Mouse (Mus musculus) intestine, embryonic 16.5 days (tissue): ENCODE measurements around the gene Rnf149. TPM values are rescaled to one million over a fixed set of nuclear protein-coding genes. Genes with fewer than 3 reads are reported as not detected.

Experiments
- ATAC-seq: fragments of 200-750 bp; cut with Nextera tagmentation; 2 replicates; pipeline ENCODE4 v1.8.0; 2017; ENCODE audit warnings: moderate TSS enrichment, moderate library complexity
- H3K27ac ChIP-seq: fragments of 300-500 bp; sonication (generic); 2 replicates; pipeline ENCODE4 v1.5.1; 2014; ENCODE audit warnings: mild to moderate bottlenecking, low read length
- H3K27me3 ChIP-seq: fragments of 300-500 bp; sonication (generic); replicated peaks from 2 replicates; pipeline ENCODE4 v1.6.1; 2014; ENCODE audit warnings: low read length, control low read depth, mixed read lengths; ENCODE audit not compliant: control insufficient read depth, insufficient read depth
- H3K36me3 ChIP-seq: fragments of 300-500 bp; sonication (generic); 2 replicates; pipeline ENCODE4 v1.6.1; 2014; ENCODE audit warnings: low read length, control low read depth; ENCODE audit not compliant: control insufficient read depth, insufficient read depth
- H3K4me1 ChIP-seq: fragments of 300-500 bp; sonication (generic); 2 replicates; pipeline ENCODE4 v1.6.1; 2014; ENCODE audit warnings: low read length, control low read depth, mixed read lengths; ENCODE audit not compliant: control insufficient read depth, insufficient read depth
- H3K4me2 ChIP-seq: fragments of 300-500 bp; sonication (generic); 2 replicates; pipeline ENCODE4 v1.6.1; 2014; ENCODE audit warnings: low read depth, low read length, control low read depth
- H3K4me3 ChIP-seq: fragments of 300-500 bp; sonication (generic); 2 replicates; pipeline ENCODE4 v1.5.1; 2014; ENCODE audit warnings: mild to moderate bottlenecking, low read length
- H3K9ac ChIP-seq: fragments of 300-500 bp; sonication (generic); 2 replicates; pipeline ENCODE4 v1.6.1; 2014; ENCODE audit warnings: low read depth, low read length
- H3K9me3 ChIP-seq: fragments of 300-500 bp; sonication (generic); 2 replicates; pipeline ENCODE4 v1.6.1; 2016; ENCODE audit warnings: low read length, control low read depth; ENCODE audit not compliant: control insufficient read depth
- WGBS: fragments of 180-500 bp; shearing (Covaris S2); extraction: QIAGEN DNeasy Blood & Tissue Kit; methylation state at CpG from one replicate; pipeline ENCODE4 v1.1.7; 2014; 5-methylcytosine and 5-hydroxymethylcytosine counted together
- polyA plus RNA-seq: library from polyadenylated mRNA; unstranded; fragments of >200 nt; fragmentation: Nextera tagmentation; extraction: Ambion mirVana; gene quantifications from 2 replicates; pipeline ENCODE4 v1.2.1, GENCODE M21; 2015

Gene Rnf149
- polyA plus RNA-seq, result 13.5 and 26.3 TPM in 2 replicates

GRCm38 (mm10) chr1:39577253-39577705, at the start of gene Rnf149:
TSS of gene Rnf149 (minus strand) at chr1:39577405.
- no peaks in the 10 kb centered on the region for H3K9me3 ChIP-seq
- WGBS, result under 1% methylated on average over 49 of the region's 49 CpGs
- H3K27ac ChIP-seq, result peak within 1 kb of the TSS; percentile 98
- peaks cover 26% of the 10 kb centered on the region for H3K4me1 ChIP-seq
- peak; percentile 94 for ATAC-seq
- H3K4me2 ChIP-seq, result peak within 1 kb of the TSS; percentile 58
- peak within 1 kb of the TSS; percentile 92 for H3K4me3 ChIP-seq
- H3K36me3 ChIP-seq, result no peaks in the 10 kb centered on the region
- peak within 1 kb of the TSS; percentile 92 for H3K9ac ChIP-seq
- no peaks in the 10 kb centered on the region for H3K27me3 ChIP-seq

DNA sequence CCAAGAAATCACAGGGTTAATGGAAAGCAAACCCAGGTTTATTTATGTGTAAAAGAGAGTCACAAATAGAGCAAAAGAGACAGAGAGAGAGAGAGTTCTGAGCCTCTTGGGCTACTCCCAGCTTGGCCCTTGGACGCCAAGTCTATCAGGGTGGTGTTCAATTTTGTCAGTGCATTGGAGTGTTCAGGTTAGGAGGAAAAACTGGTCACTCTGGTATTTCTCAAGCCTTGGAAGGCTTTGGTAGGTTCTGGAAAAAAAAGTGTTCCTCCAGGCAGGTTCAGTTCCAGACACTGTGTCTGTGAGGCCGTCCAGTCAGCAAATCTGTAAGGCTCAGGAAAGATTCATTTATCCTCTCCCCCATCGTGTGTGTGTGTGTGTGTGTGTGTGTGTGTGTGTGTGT, 48.3 kb upstream of the Rnf149 start:
- Histone ChIP-seq H3K4me3 (no peak overlapping the region), H3K9ac (no peak overlapping the region), H3K27ac (no peak overlapping the region), H3K27me3 (no peaks in the 10 kb centered on the region), H3K36me3 (no peaks in the 10 kb centered on the region), H3K9me3 (no peaks in the 10 kb centered on the region), H3K4me1 (no peaks in the 10 kb centered on the region; the same call in 1 of the 2 replicates), H3K4me2 (no peak overlapping the region)
- ATAC-seq, result no peak
- 41% methylated on average over 3 of the region's 3 CpGs for WGBS

- WGBS, result 34% methylated on average over 1 of the region's 1 CpGs
- ATAC-seq, result peak; percentile 64; the same call in 1 of the 2 replicates
- no peaks in the 10 kb centered on the region for H3K9me3 ChIP-seq
Measured at GRCm38 (mm10) chr1:39623729-39624128, 46.5 kb upstream of the Rnf149 start.

GRCm38 (mm10) chr1:39623106-39623505, 45.9 kb upstream of the Rnf149 start:
- Histone ChIP-seq H3K4me3 (no peak overlapping the region), H3K27ac (no peak overlapping the region), H3K36me3 (no peaks in the 10 kb centered on the region), H3K9ac (no peak overlapping the region), H3K27me3 (no peaks in the 10 kb centered on the region), H3K4me2 (no peak overlapping the region), H3K4me1 (no peaks in the 10 kb centered on the region; the same call in 1 of the 2 replicates), H3K9me3 (no peaks in the 10 kb centered on the region)
- no peak for ATAC-seq
- WGBS, result 89% methylated on average over 5 of the region's 5 CpGs

More at GRCm38 (mm10) chr1:39623729-39624128, 46.5 kb upstream of the Rnf149 start:
- H3K27me3 ChIP-seq, result no peaks in the 10 kb centered on the region
- H3K4me3 ChIP-seq, result no peak overlapping the region
- no peak overlapping the region for H3K27ac ChIP-seq
- no peaks in the 10 kb centered on the region; the same call in 1 of the 2 replicates for H3K4me1 ChIP-seq
- no peak overlapping the region for H3K9ac ChIP-seq
- H3K36me3 ChIP-seq, result no peaks in the 10 kb centered on the region
- no peak overlapping the region for H3K4me2 ChIP-seq

GRCm38 (mm10) chr1:39618524-39618923, 41.3 kb upstream of the Rnf149 start:
- Histone ChIP-seq H3K27me3 (no peaks in the 10 kb centered on the region), H3K9me3 (no peaks in the 10 kb centered on the region), H3K4me2 (no peak overlapping the region), H3K4me3 (no peak overlapping the region), H3K4me1 (peaks cover 5% of the 10 kb centered on the region), H3K27ac (no peak overlapping the region), H3K36me3 (no peaks in the 10 kb centered on the region), H3K9ac (no peak overlapping the region)
- WGBS, result 22% methylated on average over 8 of the region's 8 CpGs
- ATAC-seq, result peak; percentile 74

DNA sequence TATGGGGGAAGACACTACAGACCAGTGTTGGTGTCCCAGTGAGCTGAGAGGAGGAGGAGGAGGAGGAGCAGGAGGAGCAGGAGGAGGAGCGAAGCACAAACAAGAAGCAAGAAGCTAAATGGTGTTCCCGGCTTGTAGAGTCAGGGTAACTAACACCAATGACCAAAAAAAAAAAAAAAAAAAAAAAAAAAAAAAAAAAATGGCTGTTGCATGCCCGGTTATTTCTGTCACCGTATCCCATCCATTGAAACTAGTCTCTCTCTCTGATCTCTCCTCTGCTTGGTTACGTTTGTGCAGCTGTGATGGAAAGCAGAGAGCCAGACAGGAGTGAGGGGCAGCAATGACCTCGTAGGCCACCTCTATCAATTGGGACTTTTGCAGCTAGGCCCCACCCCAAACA, 38.3 kb upstream of the Rnf149 start:
- Histone ChIP-seq H3K9ac (no peak overlapping the region), H3K4me2 (no peak overlapping the region), H3K27me3 (no peaks in the 10 kb centered on the region), H3K4me3 (no peak overlapping the region), H3K4me1 (peaks cover 5% of the 10 kb centered on the region), H3K9me3 (no peaks in the 10 kb centered on the region), H3K27ac (no peak overlapping the region), H3K36me3 (no peaks in the 10 kb centered on the region)
- 78% methylated on average over 6 of the region's 6 CpGs for WGBS
- no peak for ATAC-seq

DNA sequence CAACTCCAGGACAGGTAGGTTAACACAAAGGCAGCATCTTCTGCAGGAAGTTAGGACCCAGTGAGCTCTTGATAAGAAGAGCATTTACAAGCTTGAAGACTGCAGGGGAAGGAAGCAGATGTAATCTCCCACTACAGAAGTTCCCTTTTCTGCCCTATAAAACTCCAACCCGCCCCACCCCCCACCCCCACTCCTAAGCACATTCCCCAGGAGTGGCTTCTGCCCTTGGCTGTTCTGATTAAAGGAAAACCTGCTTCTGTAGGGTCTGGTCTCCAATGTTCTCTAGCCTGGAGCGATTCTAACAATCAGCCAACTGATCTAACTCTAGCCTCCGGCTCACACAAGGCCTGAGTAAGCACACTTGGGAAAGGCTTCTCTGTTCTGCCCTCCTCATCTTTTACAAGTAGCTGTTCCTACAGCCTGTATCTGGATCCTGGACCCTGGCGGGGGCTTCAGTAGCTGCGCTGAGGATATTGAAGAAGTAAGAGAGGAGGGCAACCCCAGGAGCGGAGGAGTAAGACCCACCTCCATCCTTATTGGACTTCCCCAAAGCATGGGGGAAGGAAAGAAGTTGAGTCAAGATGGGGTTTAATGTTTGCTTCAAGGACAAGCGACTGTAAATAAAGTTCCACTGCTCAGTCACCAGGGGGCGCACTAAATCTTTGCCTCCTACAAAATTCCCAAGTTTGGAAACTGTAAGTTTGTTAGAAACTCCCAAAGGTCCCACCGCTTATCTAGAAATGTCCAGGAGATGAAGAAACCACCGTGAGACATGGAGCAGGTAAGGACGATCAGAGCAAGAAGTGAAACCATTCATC, 37.5 kb upstream of the Rnf149 start:
- H3K36me3 ChIP-seq, result no peaks in the 10 kb centered on the region
- no peak overlapping the region for H3K27ac ChIP-seq
- peaks cover 5% of the 10 kb centered on the region for H3K4me1 ChIP-seq
- H3K4me3 ChIP-seq, result no peak overlapping the region
- H3K4me2 ChIP-seq, result no peak overlapping the region
- no peaks in the 10 kb centered on the region for H3K9me3 ChIP-seq
- no peaks in the 10 kb centered on the region for H3K27me3 ChIP-seq
- H3K9ac ChIP-seq, result no peak overlapping the region
- ATAC-seq, result peak; percentile 36; the same call in 1 of the 2 replicates
- 20% methylated on average over 11 of the region's 11 CpGs for WGBS

DNA sequence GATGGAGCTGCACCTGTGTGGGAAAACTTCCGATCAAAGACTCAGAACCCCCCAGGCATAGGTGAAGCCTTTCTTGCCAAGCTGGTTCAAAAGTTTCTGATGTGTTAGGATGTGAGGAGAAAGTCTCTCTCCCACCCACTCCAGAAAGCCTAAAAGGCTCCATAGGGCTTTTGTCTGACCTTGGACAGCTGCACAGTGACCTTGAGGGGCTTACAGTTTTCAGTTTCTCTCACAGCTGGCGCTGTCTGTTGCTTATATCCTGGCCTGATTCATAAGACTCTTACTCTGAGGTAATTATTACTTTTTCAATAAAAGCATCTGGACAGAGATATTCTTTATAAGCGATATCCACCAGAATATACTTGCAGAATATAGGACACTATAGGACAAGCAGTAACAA, 35.9 kb upstream of the Rnf149 start:
- Histone ChIP-seq H3K4me3 (no peak overlapping the region), H3K27ac (no peak overlapping the region), H3K36me3 (no peaks in the 10 kb centered on the region), H3K4me1 (peaks cover 5% of the 10 kb centered on the region), H3K4me2 (no peak overlapping the region), H3K27me3 (no peaks in the 10 kb centered on the region), H3K9me3 (no peaks in the 10 kb centered on the region), H3K9ac (no peak overlapping the region)
- 76% methylated on average over 3 of the region's 3 CpGs for WGBS
- no peak for ATAC-seq

DNA sequence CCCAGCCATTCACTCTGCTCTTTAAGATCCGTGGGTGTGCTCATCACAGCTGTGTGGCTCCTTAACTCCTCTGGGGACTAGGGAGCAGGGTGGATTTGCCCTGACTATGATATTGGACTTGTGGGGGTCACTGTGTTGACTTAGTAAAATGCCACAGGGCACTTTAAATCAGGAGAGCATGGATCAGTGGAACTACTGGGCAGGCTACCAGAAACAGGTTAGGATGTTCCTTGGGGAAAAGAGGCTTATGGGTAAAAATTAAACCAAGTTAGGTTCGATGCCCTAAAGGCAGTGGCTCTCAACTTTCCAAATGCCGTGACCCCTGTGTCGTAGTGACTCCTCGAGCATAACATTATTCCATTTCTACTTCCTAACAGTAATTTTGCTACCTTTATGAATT, 35.3 kb upstream of the Rnf149 start:
- no peak for ATAC-seq
- H3K36me3 ChIP-seq, result no peaks in the 10 kb centered on the region
- H3K4me2 ChIP-seq, result no peak overlapping the region
- H3K9me3 ChIP-seq, result no peaks in the 10 kb centered on the region
- WGBS, result 74% methylated on average over 5 of the region's 5 CpGs
- H3K4me1 ChIP-seq, result peaks cover 5% of the 10 kb centered on the region
- H3K27ac ChIP-seq, result no peak overlapping the region
- H3K9ac ChIP-seq, result no peak overlapping the region
- no peak overlapping the region for H3K4me3 ChIP-seq
- H3K27me3 ChIP-seq, result no peaks in the 10 kb centered on the region
